Mouse (Mus musculus) E14TG2a.4 (cell line): ENCODE results near the gene Fancb.

Source experiments
- CTCF ChIP-seq: conservative IDR thresholded peaks from 2 replicates; pipeline ENCODE4 v1.5.1; 2014; ENCODE audit warnings: low read length
- NANOG ChIP-seq: IDR thresholded peaks from 2 replicates; pipeline ENCODE4 v1.6.1; 2014; ENCODE audit warnings: borderline replicate concordance, low read length, mixed read lengths

DNA sequence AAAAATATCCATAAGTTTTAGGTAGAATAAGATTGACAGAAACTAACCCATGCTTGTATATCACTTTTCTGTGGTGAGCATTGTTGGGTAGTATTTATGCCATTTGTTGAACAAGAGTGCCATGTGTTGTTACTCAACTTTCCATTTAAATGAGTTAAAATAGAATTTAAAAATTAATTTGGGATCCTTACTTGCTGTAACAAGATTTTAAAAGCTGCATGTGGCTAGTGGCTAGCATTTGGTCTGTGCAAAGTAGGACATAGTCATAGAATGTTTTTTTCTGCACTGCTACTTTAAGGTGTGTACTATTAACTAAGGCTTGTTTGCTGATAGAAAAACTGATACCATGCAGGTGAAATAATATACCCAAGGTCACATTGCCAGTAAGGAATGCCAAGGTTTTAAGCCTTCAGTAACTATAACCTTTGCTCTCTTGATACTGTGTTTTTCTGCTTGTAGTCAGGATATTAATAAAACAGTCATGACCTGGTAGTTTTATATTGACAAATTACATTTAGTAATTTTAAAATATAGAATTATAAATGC lies 24.5 kb downstream of the Fancb start, which contains the start of gene Gm17604:
- TF ChIP-seq NANOG (no peak), CTCF (no peak)
